Mouse (Mus musculus) midbrain, embryonic 14.5 days (tissue): ENCODE measurements around the gene Uhrf2. TPM values are rescaled to one million over a fixed set of nuclear protein-coding genes. Genes with fewer than 3 reads are reported as not detected.
"Not testable (repeated sequence)": the region's sequence is repeated elsewhere in the genome, so short reads cannot be mapped to it uniquely, and the experiment has no call there.

Source experiments
- ATAC-seq: fragments of 200-750 bp; cut with Nextera tagmentation; 2 replicates; pipeline ENCODE4 v1.8.0; 2017; ENCODE audit warnings: moderate number of reproducible peaks, moderate library complexity; ENCODE audit not compliant: low FRiP score, low TSS enrichment
- DNase-seq: peaks from one replicate; pipeline ENCODE4 v3.0.0-alpha.2; 2015
- H3K27ac ChIP-seq: fragments of 300-500 bp; sonication (generic); replicated peaks from 2 replicates; pipeline ENCODE4 v1.5.1; 2014; ENCODE audit warnings: mild to moderate bottlenecking, low read depth, low read length, moderate library complexity
- H3K27me3 ChIP-seq: fragments of 300-500 bp; sonication (generic); 2 replicates; pipeline ENCODE4 v1.6.1; 2014; ENCODE audit warnings: low read length, control low read depth, mixed read lengths; ENCODE audit not compliant: control insufficient read depth, insufficient read depth
- H3K36me3 ChIP-seq: fragments of 300-500 bp; sonication (generic); 2 replicates; pipeline ENCODE4 v1.6.1; 2014; ENCODE audit warnings: low read length, control low read depth; ENCODE audit not compliant: control insufficient read depth, insufficient read depth
- H3K4me1 ChIP-seq: fragments of 300-500 bp; sonication (generic); 2 replicates; pipeline ENCODE4 v1.6.1; 2014; ENCODE audit warnings: mild to moderate bottlenecking, antibody characterized with exemption, low read length, control low read depth; ENCODE audit not compliant: control insufficient read depth, insufficient read depth
- H3K4me2 ChIP-seq: fragments of 300-500 bp; sonication (generic); 2 replicates; pipeline ENCODE4 v1.6.1; 2014; ENCODE audit warnings: mild to moderate bottlenecking, low read length, moderate library complexity
- H3K4me3 ChIP-seq: fragments of 300-500 bp; sonication (generic); replicated peaks from 2 replicates; pipeline ENCODE4 v1.5.1; 2014; ENCODE audit warnings: low read depth, low read length
- H3K9ac ChIP-seq: fragments of 300-500 bp; sonication (generic); replicated peaks from 2 replicates; pipeline ENCODE4 v1.6.1; 2014; ENCODE audit warnings: mild to moderate bottlenecking, low read length, moderate library complexity
- H3K9me3 ChIP-seq: fragments of 300-500 bp; sonication (generic); 2 replicates; pipeline ENCODE4 v1.6.1; 2016; ENCODE audit warnings: low read length, control low read depth, mixed read lengths; ENCODE audit not compliant: control insufficient read depth
- WGBS: fragments of 180-500 bp; shearing (Covaris S2); extraction: QIAGEN DNeasy Blood & Tissue Kit; methylation state at CpG from one replicate; pipeline ENCODE4 v1.1.7; 2014; 5-methylcytosine and 5-hydroxymethylcytosine counted together
- polyA plus RNA-seq: library from polyadenylated mRNA; unstranded; fragments of >200 nt; fragmentation: Nextera tagmentation; extraction: Ambion mirVana; gene quantifications from 2 replicates; pipeline ENCODE4 v1.2.1, GENCODE M21; 2014

Gene Uhrf2
- polyA plus RNA-seq, 1 experiment from 2014 or later: 67.3 TPM

DNA sequence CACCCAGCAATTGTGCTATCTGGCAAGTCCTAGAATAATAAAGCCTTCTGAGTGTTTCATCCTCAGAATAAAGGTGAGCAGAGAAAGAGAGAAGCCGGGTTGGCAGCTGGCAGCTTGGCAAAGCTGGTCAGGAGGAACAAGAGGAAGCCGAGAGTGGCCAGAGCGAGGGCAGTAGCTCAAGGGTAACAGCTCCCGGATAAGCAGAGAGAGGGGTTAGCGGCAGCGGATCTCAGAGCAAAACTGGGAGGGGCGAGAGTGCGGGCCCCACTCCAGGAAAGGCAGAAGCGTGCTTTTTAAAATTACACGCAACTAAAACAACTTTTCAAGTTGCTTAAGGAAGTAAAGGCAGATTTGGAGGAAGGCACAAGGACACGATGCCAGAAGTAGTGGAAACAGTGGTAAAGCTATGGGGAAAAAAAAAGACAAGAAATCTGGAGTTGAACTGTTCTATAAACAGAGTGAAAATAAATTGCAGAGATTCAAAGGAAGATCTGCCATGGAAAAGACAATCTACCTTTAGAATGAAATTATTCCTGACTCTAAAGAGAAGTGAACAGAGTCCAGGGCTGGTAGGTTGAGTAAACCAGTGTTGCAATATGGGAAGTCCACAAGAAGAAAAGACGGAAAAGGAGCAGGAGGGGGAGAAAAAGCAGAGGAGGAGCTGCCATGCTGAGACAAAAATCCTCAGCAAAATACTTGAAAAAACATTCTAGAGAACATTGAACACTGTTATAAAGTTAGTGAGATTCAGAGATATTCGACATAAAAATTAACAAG, 19.6 kb upstream of the Uhrf2 start:
- H3K36me3 ChIP-seq: no peaks in the 10 kb centered on the region
- no peak overlapping the region for H3K4me3 ChIP-seq
- H3K4me2 ChIP-seq: no peak overlapping the region
- no peaks in the 10 kb centered on the region for H3K9me3 ChIP-seq
- H3K27ac ChIP-seq: no peak overlapping the region
- WGBS: 79% methylated on average over 13 of the region's 13 CpGs
- H3K9ac ChIP-seq: no peak overlapping the region
- DNase-seq (no peak), ATAC-seq (no peak)
- H3K27me3 ChIP-seq: no peaks in the 10 kb centered on the region
- H3K4me1 ChIP-seq: no peaks in the 10 kb centered on the region

GRCm38 (mm10) chr19:30014331-30014730, 16.0 kb upstream of the Uhrf2 start:
- WGBS: 89% methylated on average over 3 of the region's 3 CpGs
- H3K36me3 ChIP-seq: no peaks in the 10 kb centered on the region

DNA sequence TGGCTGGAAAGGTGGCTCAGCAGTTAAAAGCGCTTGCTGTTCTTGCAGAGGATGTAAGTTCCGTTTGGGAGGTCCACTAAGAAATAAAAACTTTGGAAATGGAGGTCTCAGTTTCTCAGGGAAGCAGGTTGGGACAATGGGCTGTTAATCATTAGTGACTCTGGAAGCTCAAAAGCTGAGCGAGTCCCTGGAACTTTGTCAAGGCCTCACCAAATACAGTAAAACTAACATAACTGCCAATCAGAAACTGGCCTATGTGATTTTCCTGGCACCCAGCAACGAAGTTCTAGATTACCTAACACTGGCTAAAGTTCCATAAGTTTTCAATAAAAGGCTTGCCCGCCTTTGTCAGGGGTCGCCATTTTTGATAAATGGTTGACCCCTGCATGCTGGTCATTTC, 14.2 kb upstream of the Uhrf2 start:
- WGBS: 81% methylated on average over 6 of the region's 6 CpGs
- no peak for ATAC-seq
- no peak for DNase-seq

More at GRCm38 (mm10) chr19:30014331-30014730, 16.0 kb upstream of the Uhrf2 start:
- no peak overlapping the region for H3K4me2 ChIP-seq
- no peaks in the 10 kb centered on the region for H3K4me1 ChIP-seq
- H3K4me3 ChIP-seq: no peak overlapping the region
- H3K27ac ChIP-seq: no peak overlapping the region
- no peak overlapping the region for H3K9ac ChIP-seq
- no peaks in the 10 kb centered on the region for H3K27me3 ChIP-seq
- ATAC-seq (no peak), DNase-seq (no peak)
- H3K9me3 ChIP-seq: no peaks in the 10 kb centered on the region

DNA sequence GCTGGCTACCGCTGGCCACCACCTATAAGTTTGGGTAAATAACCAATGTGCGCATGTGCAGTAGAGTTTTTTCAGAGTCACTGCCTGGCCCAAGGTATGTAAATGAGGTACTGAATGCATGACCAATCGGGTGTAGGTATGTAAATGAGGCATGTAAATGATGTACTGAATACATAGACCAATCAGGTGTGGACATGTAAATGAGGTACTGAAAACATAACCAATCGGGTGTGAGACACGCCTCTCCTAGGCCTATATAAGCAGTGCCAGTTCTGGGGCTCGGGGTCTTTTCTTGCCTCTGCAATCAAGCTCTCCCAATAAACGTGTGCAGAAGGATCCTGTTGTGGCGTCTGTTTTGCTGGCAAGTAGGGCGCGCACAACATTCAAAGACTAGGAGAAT, 6.9 kb upstream of the Uhrf2 start:
- DNase-seq, H3K27ac ChIP-seq, H3K9ac ChIP-seq, H3K9me3 ChIP-seq, H3K4me1 ChIP-seq, ATAC-seq, H3K27me3 ChIP-seq, H3K4me3 ChIP-seq, H3K36me3 ChIP-seq, H3K4me2 ChIP-seq: not testable (repeated sequence)
- 94% methylated on average over 10 of the region's 10 CpGs for WGBS

More for the DNA sequence above, 14.2 kb upstream of the Uhrf2 start:
- no peak overlapping the region for H3K27ac ChIP-seq
- H3K4me2 ChIP-seq: no peak overlapping the region
- H3K9me3 ChIP-seq: no peaks in the 10 kb centered on the region
- H3K4me1 ChIP-seq: no peaks in the 10 kb centered on the region
- H3K4me3 ChIP-seq: no peak overlapping the region
- no peaks in the 10 kb centered on the region for H3K36me3 ChIP-seq
- no peak overlapping the region for H3K9ac ChIP-seq
- H3K27me3 ChIP-seq: no peaks in the 10 kb centered on the region

- H3K4me1 ChIP-seq: peaks cover 36% of the 10 kb centered on the region
- H3K4me2 ChIP-seq: peak overlapping the region; percentile 80
- no peaks in the 10 kb centered on the region for H3K36me3 ChIP-seq
- peak overlapping the region; percentile 99; the same call in 1 of the 2 replicates for H3K9ac ChIP-seq
- DNase-seq (peak; percentile 61), ATAC-seq (no peak)
- H3K27me3 ChIP-seq: no peaks in the 10 kb centered on the region
- 11% methylated on average over 11 of the region's 11 CpGs for whole genome bisulfite sequencing
- H3K4me3 ChIP-seq: peak overlapping the region; percentile 100
- peak overlapping the region; percentile 95 for H3K27ac ChIP-seq
- no peaks in the 10 kb centered on the region for H3K9me3 ChIP-seq
These were observed 1.2 kb upstream of the Uhrf2 start for GRCm38 (mm10) chr19:30029002-30029710.

DNA sequence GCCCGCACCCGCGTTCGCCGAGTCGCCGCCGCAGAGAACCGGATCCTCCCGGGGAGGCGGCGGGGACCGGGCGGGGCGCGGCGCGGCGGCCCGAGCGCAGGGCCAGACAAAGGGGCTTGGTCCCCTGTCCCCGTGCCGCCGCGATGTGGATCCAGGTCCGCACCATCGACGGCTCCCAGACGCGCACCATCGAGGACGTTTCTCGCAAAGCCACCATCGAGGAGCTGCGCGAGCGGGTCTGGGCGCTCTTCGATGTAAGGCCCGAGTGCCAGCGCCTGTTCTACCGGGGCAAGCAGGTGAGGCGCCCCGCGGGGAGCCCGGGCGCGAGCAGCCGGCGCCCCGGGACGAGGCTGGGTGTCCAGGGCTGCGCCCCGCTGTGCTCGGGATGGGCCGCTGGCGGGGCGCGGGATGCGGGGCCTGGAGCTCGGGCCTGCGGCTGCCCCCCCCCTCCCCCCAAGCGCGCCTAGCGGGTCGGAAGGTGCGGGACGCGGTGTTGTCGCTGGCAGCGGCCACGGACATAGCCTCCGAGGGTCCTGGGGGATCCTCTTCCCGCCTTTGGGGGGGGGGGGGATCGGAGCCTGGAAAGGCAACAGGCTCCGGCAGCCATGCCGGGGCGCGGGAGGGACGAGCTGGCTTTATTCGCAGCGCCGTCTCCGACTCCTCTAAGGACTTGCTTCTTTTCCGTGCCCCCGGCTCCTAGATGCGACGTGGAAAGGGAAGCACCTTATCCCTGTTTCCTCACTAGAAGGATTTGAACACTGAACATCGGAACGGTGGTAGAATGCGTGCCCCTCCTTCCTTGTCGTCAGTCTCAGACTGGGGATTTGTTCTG, 539 bp downstream of the Uhrf2 start:
- Histone ChIP-seq H3K9ac (peak overlapping the region; percentile 99), H3K4me2 (peak overlapping the region; percentile 80), H3K36me3 (no peaks in the 10 kb centered on the region), H3K4me1 (peaks cover 42% of the 10 kb centered on the region), H3K9me3 (no peaks in the 10 kb centered on the region), H3K4me3 (peak overlapping the region; percentile 100), H3K27ac (peak overlapping the region; percentile 95), H3K27me3 (no peaks in the 10 kb centered on the region)
- DNase-seq (peak; percentile 64), ATAC-seq (peak; percentile 36; the same call in 1 of the 2 replicates)
- WGBS: under 1% methylated on average over 85 of the region's 92 CpGs

GRCm38 (mm10) chr19:30031468-30031931, 1.2 kb downstream of the Uhrf2 start:
- WGBS: 3% methylated on average over 7 of the region's 7 CpGs
- no peaks in the 10 kb centered on the region for H3K27me3 ChIP-seq
- no peak overlapping the region; the same call in 1 of the 2 replicates for H3K27ac ChIP-seq
- H3K9me3 ChIP-seq: no peaks in the 10 kb centered on the region
- peaks cover 42% of the 10 kb centered on the region for H3K4me1 ChIP-seq
- H3K36me3 ChIP-seq: no peaks in the 10 kb centered on the region
- ATAC-seq (no peak), DNase-seq (peak; percentile 32)
- H3K4me3 ChIP-seq: peak overlapping the region; percentile 100
- H3K4me2 ChIP-seq: peak overlapping the region; percentile 80
- H3K9ac ChIP-seq: peak overlapping the region; percentile 99

DNA sequence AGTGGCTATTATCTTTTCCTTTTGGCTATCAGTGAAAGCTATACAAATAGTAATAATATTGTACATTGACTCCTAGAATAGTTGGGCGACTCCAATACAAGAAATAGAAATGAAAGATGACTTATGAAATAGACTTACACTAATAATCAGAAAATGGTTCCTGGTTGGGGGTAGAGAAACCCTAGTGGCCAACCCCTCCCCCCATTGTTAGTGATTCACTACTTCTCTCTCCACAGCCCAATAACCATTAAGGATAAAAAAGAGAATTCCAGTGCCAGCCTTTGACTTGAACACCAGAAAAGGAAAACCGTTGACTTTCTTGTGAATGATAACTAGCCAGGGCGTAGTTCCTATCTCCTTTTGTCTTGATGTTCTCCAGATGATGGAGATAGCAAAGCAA, 1.9 kb downstream of the Uhrf2 start:
- H3K4me2 ChIP-seq: peak overlapping the region; percentile 80
- peak overlapping the region; percentile 100 for H3K4me3 ChIP-seq
- no peaks in the 10 kb centered on the region for H3K27me3 ChIP-seq
- H3K9ac ChIP-seq: no peak overlapping the region
- WGBS: 56% methylated on average over 3 of the region's 3 CpGs
- DNase-seq: no peak
- no peaks in the 10 kb centered on the region for H3K9me3 ChIP-seq
- peaks cover 45% of the 10 kb centered on the region for H3K4me1 ChIP-seq
- no peak for ATAC-seq
- H3K36me3 ChIP-seq: no peaks in the 10 kb centered on the region
- H3K27ac ChIP-seq: no peak overlapping the region
